Mouse (Mus musculus): ENCODE measurements around the gene Trp53.
A peak's percentile ranks its signal among the peaks of the same experiment; 100 is the strongest.
"Not testable (repeated sequence)": the region's sequence is repeated elsewhere in the genome, so short reads cannot be mapped to it uniquely, and the experiment has no call there.

Trp53 gene

GRCm38 (mm10) chr11:69580091-69580514 lies at the start of gene Trp53, which contains the start of gene Wrap53:
Gene Trp53, plus strand, starts transcription at chr11:69580359.
Gene Wrap53, minus strand, starts transcription at chr11:69580255.
- peak; percentile 94 to 96 for DNase-seq

DNA sequence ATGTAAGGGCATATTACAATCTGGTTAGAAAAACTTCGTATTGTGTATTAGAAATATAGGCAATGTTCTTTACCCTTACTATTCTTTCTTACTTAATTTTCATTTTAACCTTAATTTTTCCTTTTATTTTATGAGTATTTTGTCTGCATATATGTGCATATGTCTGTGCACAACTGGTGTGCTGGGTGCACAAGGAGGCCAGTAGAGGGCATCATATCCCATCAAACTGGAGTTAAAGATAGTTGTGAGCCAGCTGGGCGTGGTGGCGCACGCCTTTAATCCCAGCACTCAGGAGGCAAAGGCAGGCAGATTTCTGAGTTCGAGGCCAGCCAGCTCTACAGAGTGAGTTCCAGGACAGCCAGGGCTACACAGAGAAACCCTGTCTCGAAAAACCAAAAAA lies 49.4 kb upstream of the Trp53 start:
- not testable (repeated sequence) for DNase-seq

- DNase-seq = no peak
These were observed 47.5 kb upstream of the Trp53 start for GRCm38 (mm10) chr11:69532480-69533150.

DNA sequence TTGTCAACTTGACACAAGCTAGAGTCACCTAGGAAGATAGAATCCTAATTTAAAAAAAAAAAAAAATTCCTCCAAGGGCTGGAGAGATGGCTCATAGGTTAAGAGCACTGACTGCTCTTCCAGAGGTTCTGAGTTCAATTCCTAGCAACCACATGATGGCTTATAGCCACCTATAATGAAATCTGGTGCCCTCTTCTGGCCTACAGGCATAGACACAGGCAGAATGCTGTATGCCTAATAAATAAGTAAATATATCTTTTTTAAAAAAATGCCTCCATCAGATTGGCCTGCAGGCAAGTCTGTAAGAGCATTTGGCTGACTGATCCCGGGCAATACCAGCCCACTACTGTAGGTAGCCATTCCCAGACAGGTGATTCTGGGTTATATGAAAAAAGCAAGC lies 45.2 kb upstream of the Trp53 start:
- no peak for DNase-seq

- no peak for DNase-seq
These were observed 39.5 kb upstream of the Trp53 start for GRCm38 (mm10) chr11:69540700-69541099.

DNA sequence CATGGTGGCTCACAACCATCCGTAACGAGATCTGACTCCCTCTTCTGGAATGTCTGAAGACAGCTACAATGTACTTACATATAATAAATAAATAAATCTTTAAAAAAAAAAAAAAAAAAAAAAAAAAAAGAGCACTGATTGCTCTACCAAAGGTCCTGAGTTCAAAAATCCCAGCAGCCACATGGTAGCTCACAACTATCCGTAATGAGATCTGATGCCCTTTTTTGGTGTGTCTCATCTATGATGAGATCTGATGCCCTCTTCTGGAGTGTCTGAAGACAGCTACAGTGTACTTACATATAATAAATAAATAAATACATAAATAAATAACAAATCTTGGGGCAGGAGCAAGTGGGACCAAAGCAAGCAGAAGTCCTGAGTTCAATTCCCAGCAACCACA lies 38.4 kb upstream of the Trp53 start:
- DNase-seq = not testable (repeated sequence)

DNA sequence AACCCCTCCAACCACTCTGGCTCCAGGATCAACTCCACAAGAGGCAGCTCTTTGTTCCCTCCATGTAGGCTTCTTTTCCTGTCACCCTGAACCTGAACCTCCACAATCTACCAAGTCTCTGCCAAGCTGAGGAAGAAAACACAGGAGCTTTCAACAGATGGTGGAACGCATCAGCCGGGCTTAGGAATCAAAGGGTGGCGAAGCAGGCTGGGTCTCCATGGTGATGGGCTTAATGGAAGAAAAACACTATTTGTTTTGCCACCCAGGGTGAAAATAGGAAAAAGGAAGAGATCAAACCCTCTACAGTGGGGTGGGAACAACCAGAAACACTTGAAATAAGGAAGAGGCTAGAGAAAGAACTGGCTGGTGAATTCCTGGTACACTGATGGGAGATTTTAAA lies 36.6 kb upstream of the Trp53 start:
- no peak for DNase-seq

- no peak for DNase-seq
These were observed 34.2 kb upstream of the Trp53 start for GRCm38 (mm10) chr11:69545957-69546356.

GRCm38 (mm10) chr11:69546423-69547053 lies 33.6 kb upstream of the Trp53 start:
- DNase-seq = peak; percentile 86 to 88

DNA sequence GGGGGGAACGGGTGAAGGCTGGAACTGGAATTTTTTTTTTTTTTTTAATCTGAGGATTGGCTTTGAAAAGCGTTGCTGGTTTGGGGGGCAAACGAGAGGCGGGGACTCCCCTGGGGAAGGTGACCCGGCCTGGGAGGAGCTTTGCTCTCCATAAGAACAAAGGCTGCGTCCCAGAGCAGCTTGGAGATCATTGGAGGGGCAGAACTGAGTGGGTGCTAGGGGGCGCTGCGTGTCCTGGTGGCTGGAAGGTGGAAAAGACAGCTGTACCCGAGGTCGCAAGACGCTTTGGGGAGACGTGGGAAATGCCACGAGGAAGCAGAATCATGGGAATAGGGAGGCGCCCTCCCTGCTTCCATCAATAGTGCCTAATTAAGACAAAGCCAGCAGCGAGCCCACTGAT lies 33.1 kb upstream of the Trp53 start:
- peak; percentile 69 to 73 for DNase-seq

- DNase-seq = no peak
These were observed 31.0 kb upstream of the Trp53 start, which contains the start of gene Dnah2 for GRCm38 (mm10) chr11:69549060-69549656. Gene Dnah2, minus strand, starts transcription at chr11:69549110.

DNA sequence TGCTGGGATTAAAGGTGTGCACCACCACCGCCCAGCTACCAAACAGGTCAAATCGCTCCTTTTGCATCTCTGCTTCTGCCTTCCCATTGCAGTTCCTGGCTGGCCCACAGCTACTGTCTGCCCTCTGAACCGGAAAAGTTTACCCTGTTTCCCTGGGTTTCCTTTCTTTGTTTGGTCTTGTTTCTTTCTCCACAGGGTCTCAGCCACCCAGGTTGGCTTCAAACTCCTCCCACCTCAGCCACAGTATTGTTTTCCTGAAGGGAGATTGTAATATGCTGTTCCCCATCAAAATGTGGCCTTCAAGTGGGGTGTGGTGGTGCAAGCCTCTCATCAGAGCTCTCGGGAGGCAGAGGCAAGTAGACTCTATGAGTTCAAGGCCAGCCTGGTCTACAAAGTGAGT lies 28.8 kb upstream of the Trp53 start:
- DNase-seq = no peak

DNA sequence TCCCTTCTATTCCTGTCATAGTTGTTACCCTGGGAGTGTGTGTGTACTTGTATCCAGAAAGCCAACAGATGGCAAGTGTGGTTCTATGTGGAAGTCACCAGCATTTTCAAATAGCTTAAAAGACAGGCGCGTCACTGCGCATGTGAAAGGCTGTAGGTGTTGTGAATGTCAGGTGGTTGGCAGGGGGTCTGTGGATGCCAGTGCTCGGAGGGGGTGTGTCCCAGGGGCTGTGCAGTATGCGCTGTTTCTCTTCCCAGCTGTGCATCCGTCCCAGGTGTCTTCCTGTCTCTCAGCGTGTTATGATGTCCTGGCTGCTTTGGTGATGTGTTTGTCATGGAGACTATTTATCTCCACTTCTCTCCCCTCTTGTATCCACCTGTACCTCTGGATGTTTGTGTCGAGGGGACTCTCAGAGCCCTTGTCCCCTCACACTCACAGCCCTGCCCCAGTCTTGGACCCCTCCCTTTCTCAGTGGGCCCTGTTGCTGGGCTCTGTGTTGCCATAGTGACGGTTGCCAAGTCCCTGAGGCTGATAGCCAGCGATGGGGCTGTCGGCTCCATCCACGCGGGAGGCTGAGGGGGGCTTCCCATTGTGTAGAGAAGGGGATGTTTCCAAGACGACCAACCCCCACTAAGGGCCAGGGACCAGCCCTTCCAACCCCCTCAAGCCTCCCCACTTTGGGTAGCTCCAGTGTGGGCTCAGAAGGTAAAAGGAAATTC lies 27.4 kb upstream of the Trp53 start:
- DNase-seq = no peak

DNA sequence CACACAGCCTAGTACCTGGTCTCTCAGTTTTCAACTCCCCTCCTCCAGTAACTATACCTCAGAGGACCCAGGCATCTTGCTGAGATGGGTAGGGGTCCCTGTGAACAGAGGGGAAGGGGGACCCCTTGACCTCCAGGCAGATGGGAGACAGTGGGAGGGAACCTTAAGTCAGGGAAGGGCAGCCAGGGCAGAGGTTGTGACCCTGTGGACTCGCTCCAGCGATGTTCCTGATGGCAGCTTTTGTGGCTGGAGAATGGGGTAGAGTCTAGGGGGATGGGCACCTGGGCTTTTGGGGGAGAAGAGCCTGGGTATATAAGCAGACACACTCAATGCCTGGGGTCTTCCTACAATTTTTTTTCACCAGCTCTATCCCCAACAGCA lies 26.8 kb upstream of the Trp53 start:
- DNase-seq = no peak

DNA sequence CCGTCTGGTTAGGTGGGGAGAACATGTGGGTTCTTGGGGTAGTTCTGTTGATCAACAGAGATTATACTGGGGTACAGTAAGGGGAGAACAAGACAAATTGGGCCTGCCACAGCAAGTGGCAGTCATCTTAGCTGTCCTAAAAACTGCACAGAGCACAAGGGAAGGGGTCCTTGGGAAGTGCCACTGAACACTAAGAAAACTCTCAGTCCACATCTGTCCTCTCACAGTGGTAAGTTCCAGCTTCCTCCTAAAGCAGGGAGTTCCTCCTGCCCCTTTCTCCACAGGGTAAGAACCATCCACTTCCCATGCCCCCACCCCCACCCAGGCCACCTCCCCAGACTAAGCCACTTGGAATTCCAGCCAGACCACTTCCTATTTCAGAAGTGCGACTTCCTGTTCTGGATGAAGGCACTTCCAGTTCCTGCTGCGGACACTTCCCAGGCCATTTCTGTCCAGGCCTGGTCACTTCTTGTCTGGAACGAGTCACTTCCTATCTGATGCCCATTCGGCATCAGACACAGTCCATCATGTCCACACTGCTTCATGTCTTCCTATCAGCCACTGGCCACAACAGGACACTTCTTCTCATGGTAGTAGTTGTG lies 25.5 kb upstream of the Trp53 start:
- DNase-seq = no peak

GRCm38 (mm10) chr11:69557381-69557958 lies 22.7 kb upstream of the Trp53 start:
- DNase-seq = no peak

DNA sequence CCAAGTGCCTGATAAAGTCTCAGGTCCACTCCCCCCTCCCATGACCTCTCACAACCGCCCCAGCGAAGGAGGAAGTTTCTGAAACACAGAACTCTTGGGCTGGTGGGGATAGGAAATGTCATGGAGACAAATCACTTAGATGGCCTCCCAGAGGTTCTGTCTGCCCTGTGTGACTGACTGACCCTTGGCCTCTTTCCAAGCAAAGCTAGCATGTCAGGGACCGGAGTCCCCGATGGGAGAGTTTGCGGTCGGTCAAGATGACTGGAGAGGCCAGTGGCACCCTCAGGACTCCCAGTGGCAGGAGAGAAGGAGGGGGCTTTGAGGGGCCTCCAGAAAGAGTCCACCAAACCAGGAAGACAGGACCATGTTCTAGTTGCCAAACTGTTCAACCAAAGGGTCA lies 21.4 kb upstream of the Trp53 start:
- DNase-seq = peak in 1 of 2 experiments; percentile 43

GRCm38 (mm10) chr11:69559183-69559582 lies 21.0 kb upstream of the Trp53 start:
- no peak for DNase-seq

DNA sequence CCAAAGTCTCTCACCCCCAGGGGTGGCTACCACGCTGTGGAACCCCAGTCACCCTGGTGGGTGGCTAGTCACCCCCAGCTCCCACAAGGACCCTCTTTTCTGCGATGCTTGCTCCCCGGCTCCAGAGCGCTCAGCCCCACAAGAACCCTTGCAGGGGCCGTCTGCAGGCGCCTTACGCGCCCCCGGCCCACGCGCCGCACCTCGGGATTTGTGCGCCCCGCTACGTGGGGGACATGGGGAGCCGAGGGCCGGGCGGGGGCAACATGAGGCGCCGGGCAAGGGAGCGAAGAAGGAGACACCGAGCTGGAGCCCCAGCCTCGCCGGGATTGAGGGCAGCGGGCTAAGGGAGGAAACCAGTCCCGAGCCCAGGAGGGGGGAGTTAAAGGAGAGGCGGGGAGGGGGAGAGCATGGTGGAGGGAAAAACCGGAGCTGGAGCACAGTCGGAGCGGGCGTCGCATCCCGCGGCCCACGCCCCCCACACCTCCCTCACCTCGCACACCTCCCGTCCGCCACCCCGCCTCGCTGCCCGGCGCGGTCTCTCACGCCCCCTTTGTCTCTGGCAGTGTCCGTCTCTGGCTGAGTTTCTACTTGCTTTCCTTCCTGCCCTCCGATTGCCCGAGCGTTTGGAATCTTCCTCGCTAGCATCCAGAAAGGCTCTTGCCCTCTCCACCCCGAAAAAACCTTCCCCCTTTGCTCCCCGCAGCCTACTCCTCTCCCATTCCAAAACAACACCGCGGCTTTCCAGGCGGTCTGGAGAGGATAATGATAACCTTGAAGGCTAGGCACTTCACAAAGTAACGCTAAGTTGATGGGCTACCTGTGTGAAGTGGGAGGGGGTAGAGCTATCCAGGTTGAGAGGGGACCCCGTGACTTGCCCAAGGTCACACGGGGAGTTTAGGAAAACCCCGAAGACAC lies 20.1 kb upstream of the Trp53 start, which contains the start of gene Efnb3:
Efnb3 (minus strand) TSS at position 355 of the 915 bp plus-strand sequence.
- no peak for DNase-seq

GRCm38 (mm10) chr11:69560896-69561854 lies 19.0 kb upstream of the Trp53 start:
- DNase-seq = no peak
